Mouse (Mus musculus) CH12.LX (cell line): Measurements from ENCODE around the gene 4931406P16Rik.
"Not testable (repeated sequence)": the region's sequence is repeated elsewhere in the genome, so short reads cannot be mapped to it uniquely, and the experiment has no call there.

Source experiments
- EP300 ChIP-seq: IDR thresholded peaks from 2 replicates; pipeline ENCODE4 v1.6.1; 2011; ENCODE audit warnings: low read length, improper control_type of control experiment
- POLR2A ChIP-seq: IDR thresholded peaks from 2 replicates; pipeline ENCODE4 v1.6.1; 2011; ENCODE audit warnings: low read depth, mild to moderate bottlenecking, improper control_type of control experiment, low read length

DNA sequence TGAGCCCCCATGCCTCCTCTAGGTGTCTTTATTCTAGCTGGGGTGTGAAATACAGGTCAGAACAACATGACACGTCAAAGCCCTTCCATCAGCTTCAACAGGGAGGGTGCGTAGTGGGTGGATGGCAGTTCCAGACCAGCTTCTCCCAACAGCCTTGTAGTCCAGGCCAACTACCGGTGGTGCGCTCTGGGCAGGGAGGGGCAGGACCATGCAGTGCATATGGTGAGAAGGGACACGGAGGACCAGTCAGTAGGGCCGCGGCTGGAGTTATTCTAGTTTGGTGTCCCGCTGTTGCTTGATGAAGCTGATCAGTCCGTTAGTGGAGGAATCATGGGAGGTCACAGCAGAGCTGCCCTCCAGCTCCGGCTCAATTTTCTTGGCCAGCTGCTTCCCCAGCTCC is 111.2 kb downstream of the 4931406P16Rik start:
- TF ChIP-seq EP300, POLR2A: not testable (repeated sequence)
